Mouse (Mus musculus): ENCODE results near the gene Arl3. TPM values are rescaled to one million over a fixed set of nuclear protein-coding genes. Genes with fewer than 3 reads are reported as not detected.

Gene Arl3
- total and polyA plus RNA-seq, 2 experiments from 2014 or later = 98.1 to 202 TPM

DNA sequence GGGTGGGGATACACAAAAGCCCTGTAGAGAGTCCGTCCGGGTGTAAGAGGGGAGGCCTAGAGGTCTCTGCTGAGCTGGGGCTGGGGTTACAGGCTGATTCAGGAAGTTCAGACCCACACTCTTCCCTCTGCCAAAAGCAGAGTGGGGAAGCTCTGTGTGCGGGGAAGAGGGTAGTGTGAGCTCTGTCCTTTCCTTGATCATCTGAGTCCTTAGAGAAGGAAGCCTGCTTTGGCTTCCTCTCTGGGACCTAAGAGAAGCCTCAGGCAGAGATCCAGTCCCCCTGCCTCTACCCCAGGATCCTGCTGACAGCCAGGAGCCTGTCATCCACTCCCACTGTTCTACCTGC lies 66.7 kb downstream of the Arl3 start:
- Histone ChIP-seq H3K9me3 (ENCODE audit: low read length) (no peaks in the 10 kb centered on the region), H3K9ac (no peak overlapping the region), H3K36me3 (ENCODE audit: insufficient read depth) (peaks cover 18% of the 10 kb centered on the region; the same call in 1 of the 2 replicates), H3K4me2 (ENCODE audit: low read depth) (peak overlapping the region; percentile 93), H3K4me1 (ENCODE audit: insufficient read depth) (peaks cover 41% of the 10 kb centered on the region), H3K27me3 (ENCODE audit: insufficient read depth, low read length) (no peaks in the 10 kb centered on the region), H3K27ac (ENCODE audit: low read depth, low read length) (no peak overlapping the region), H3K4me3 (ENCODE audit: low read depth, low read length) (peak overlapping the region; percentile 9; the same call in 1 of the 2 replicates)
- TF ChIP-seq CTCF (IDR thresholded peaks at IDR 0.05; ENCODE audit: low read depth) = no peak
- 25% methylated on average over 3 of the region's 3 CpGs for WGBS
- no peak for DNase-seq
- ATAC-seq = no peak

DNA sequence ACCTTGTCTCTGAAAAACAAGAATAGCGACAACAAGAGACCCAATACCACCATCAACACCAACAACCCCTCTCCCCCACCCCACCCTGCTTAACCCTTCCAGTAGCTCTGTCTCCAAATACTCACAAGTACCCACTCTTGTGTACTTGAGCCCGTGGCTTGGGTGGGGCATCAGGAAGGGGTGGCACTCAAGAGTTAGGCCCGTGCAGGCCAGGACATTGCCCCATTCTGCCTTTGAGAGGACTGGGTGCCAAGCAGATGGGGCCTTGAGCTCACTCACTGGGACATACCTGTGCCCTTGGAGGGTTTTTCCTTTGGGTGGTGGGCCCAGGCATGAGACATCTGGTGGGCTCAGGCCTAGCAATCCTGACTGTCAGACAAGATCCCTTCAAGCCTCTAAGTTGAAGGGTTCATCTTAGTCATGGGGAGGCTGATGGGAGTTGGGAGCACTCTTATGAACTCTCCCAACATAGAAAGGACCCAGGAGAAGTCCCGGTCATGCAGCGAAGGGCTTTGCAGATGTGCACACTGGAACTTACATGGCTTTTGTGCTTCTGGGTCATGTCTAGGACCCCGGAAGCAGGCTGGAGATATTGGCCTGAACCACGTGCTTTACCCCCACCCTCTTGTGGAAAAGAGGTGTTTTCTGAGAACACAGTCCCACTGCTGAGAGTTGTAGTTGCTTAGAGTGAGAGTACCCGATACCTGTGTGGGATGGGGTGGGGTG lies 67.2 kb downstream of the Arl3 start:
- H3K4me1 ChIP-seq (ENCODE audit: insufficient read depth) = peaks cover 41% of the 10 kb centered on the region
- H3K4me3 ChIP-seq (ENCODE audit: low read depth, low read length) = 0 out of 2 replicates have a peak overlapping the region, but pooled peaks have one; percentile 9
- H3K4me2 ChIP-seq (ENCODE audit: low read depth) = peak overlapping the region; percentile 93
- ATAC-seq = no peak
- DNase-seq = no peak
- H3K27me3 ChIP-seq (ENCODE audit: insufficient read depth, low read length) = no peaks in the 10 kb centered on the region
- WGBS = 70% methylated on average over 8 of the region's 8 CpGs
- no peak overlapping the region for H3K27ac ChIP-seq (ENCODE audit: low read depth, low read length)
- 0 out of 2 replicates have a peak overlapping the region, but pooled peaks have one; percentile 25 for H3K9ac ChIP-seq
- no peaks in the 10 kb centered on the region for H3K9me3 ChIP-seq (ENCODE audit: low read length)
- no peak for TF ChIP-seq CTCF (IDR thresholded peaks at IDR 0.05; ENCODE audit: low read depth)
- H3K36me3 ChIP-seq (ENCODE audit: insufficient read depth) = peaks cover 18% of the 10 kb centered on the region; the same call in 1 of the 2 replicates

DNA sequence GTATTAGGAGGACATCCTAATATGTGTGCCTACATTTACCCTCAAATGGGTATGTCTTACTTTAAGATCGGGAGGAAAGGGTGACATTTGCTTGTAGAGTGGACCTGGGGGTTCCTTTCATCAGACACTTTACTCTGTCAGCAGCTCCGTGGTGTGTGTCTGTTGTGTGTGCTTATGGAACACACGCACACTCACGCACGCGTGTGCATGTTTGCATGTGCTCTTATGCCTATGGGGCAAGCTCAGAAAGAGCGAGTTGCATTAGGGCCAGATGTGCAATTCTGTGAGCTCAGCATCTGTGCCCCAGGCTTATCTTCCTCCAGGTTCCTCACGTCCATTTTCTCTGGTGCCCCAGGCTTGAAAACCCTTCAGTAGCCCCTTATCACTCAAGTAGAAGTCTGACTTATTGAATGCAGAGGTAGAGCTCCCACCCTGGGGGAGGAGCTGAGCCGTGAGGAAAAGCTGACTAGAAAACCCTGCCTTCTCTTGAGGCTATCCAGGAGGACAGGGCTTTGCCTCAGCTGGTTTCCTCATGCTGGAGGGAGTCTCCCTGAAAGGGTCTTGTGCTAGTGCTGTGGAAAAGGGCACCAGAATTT lies 68.1 kb downstream of the Arl3 start:
- peak overlapping the region; percentile 100; the same call in 1 of the 2 replicates for H3K27ac ChIP-seq (ENCODE audit: low read depth, low read length)
- no peaks in the 10 kb centered on the region for H3K27me3 ChIP-seq (ENCODE audit: insufficient read depth, low read length)
- H3K36me3 ChIP-seq (ENCODE audit: insufficient read depth) = peaks cover 13% of the 10 kb centered on the region; the same call in 1 of the 2 replicates
- peak overlapping the region; percentile 96 for H3K4me3 ChIP-seq (ENCODE audit: low read depth, low read length)
- 54% methylated on average over 9 of the region's 9 CpGs for WGBS
- DNase-seq = no peak
- H3K9me3 ChIP-seq (ENCODE audit: low read length) = no peaks in the 10 kb centered on the region
- no peak for TF ChIP-seq CTCF (IDR thresholded peaks at IDR 0.05; ENCODE audit: low read depth)
- peak overlapping the region; percentile 97 for H3K9ac ChIP-seq
- peaks cover 41% of the 10 kb centered on the region for H3K4me1 ChIP-seq (ENCODE audit: insufficient read depth)
- H3K4me2 ChIP-seq (ENCODE audit: low read depth) = peak overlapping the region; percentile 93
- ATAC-seq = no peak

DNA sequence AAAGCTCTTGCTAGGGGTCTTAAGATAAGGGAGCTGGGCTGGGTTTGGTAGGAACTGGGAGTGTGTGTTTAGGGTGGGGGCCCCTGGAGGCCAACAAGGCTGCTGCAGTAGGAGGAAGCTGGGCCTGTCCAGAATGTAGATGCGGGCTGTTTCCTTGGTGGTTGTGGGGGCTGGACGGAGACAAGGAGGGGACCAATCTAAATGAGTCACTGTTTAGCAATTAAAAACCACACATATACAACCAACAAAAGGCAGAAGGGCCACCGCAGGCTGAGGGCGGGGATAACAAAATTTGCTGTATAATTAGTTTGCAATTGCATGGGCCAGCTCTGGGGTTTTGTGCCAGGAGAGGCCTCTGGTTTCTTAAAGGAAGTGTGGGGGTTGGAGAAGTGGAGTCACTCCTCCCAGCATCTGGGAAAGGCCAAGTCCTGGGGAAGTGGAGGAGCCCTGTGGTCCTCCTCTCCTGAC lies 68.9 kb downstream of the Arl3 start:
- peak overlapping the region; percentile 100 for H3K27ac ChIP-seq (ENCODE audit: low read depth, low read length)
- H3K9ac ChIP-seq = peak overlapping the region; percentile 97
- peaks cover 41% of the 10 kb centered on the region for H3K4me1 ChIP-seq (ENCODE audit: insufficient read depth)
- H3K4me3 ChIP-seq (ENCODE audit: low read depth, low read length) = peak overlapping the region; percentile 96
- no peaks in the 10 kb centered on the region for H3K9me3 ChIP-seq (ENCODE audit: low read length)
- H3K4me2 ChIP-seq (ENCODE audit: low read depth) = peak overlapping the region; percentile 93
- ATAC-seq (no peak), DNase-seq (no peak)
- peak; percentile 33 for TF ChIP-seq CTCF (IDR thresholded peaks at IDR 0.05; ENCODE audit: low read depth)
- peaks cover 13% of the 10 kb centered on the region; the same call in 1 of the 2 replicates for H3K36me3 ChIP-seq (ENCODE audit: insufficient read depth)
- no peaks in the 10 kb centered on the region for H3K27me3 ChIP-seq (ENCODE audit: insufficient read depth, low read length)
- 2% methylated on average over 4 of the region's 4 CpGs for WGBS

DNA sequence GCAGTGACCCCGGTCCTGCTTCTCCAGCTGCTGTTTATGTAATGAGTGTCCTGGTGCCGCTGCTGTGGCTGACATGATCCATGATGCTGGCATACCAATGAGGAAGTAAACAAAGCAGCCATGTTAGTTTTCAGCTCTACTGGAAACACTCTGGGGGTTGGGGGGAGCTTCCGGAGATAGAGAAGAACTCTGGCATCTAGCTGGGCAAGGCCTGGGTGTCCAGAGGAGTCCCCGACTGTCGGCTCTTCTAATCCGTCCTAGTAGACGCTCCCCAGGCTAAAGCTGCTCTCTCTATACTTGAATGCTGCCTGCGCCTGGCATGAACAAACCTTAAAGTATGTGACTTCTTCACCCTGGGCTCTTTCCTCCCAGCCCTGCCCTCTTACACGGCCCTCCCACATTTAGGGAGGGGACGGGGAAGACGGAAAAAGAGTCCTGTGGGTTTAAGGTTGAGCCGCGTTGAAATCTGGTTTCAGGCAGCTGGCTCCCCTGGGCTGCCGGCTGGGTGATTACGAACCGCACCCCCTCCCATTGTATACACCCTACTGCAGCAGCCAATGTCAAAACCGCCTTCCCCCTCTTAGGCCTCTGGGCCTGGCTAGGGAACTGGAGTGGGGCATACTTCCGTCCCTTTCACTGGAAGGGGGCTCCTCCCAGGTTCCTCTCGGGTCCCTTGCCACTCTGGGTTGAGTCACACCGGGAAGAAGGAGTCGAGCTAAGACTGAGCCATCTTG lies 69.5 kb downstream of the Arl3 start:
- whole genome bisulfite sequencing = under 1% methylated on average over 21 of the region's 21 CpGs
- TF ChIP-seq CTCF (IDR thresholded peaks at IDR 0.05; ENCODE audit: low read depth) = no peak
- Histone ChIP-seq H3K27me3 (ENCODE audit: insufficient read depth, low read length) (no peaks in the 10 kb centered on the region), H3K4me3 (ENCODE audit: low read depth, low read length) (peak overlapping the region; percentile 96), H3K9me3 (ENCODE audit: low read length) (no peaks in the 10 kb centered on the region), H3K4me2 (ENCODE audit: low read depth) (peak overlapping the region; percentile 93), H3K4me1 (ENCODE audit: insufficient read depth) (peaks cover 36% of the 10 kb centered on the region), H3K27ac (ENCODE audit: low read depth, low read length) (peak overlapping the region; percentile 100), H3K36me3 (ENCODE audit: insufficient read depth) (peaks cover 7% of the 10 kb centered on the region; the same call in 1 of the 2 replicates), H3K9ac (peak overlapping the region; percentile 97)
- ATAC-seq = no peak
- peak; percentile 57 for DNase-seq

DNA sequence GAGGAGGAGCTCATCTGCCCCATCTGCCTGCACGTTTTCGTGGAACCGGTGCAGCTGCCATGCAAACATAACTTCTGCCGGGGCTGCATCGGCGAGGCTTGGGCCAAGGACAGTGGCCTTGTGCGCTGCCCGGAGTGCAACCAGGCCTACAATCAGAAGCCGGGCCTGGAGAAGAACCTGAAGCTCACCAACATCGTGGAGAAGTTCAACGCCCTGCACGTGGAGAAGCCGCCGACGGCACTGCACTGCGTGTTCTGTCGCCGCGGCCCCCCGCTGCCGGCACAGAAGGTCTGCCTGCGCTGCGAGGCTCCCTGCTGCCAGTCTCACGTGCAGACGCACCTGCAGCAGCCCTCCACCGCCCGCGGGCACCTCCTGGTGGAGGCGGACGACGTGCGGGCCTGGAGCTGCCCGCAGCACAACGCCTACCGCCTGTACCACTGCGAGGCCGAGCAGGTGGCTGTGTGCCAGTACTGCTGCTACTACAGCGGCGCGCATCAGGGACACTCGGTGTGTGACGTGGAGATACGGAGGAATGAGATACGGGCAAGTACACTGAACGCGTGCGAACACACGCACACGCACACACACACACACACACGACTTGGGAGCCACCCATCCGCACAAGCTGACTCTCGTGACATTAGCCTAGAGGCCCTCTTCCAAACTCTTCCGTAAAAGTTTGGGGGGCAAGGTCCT lies 70.4 kb downstream of the Arl3 start:
- Histone ChIP-seq H3K9ac (peak overlapping the region; percentile 97), H3K4me1 (ENCODE audit: insufficient read depth) (peaks cover 36% of the 10 kb centered on the region), H3K4me3 (ENCODE audit: low read depth, low read length) (peak overlapping the region; percentile 96), H3K36me3 (ENCODE audit: insufficient read depth) (no peaks in the 10 kb centered on the region; the same call in 1 of the 2 replicates), H3K9me3 (ENCODE audit: low read length) (no peaks in the 10 kb centered on the region), H3K27ac (ENCODE audit: low read depth, low read length) (peak overlapping the region; percentile 100), H3K27me3 (ENCODE audit: insufficient read depth, low read length) (no peaks in the 10 kb centered on the region), H3K4me2 (ENCODE audit: low read depth) (peak overlapping the region; percentile 93)
- peak; percentile 73 for TF ChIP-seq CTCF (IDR thresholded peaks at IDR 0.05; ENCODE audit: low read depth)
- DNase-seq (peak; percentile 82), ATAC-seq (peak; percentile 2)
- WGBS = 2% methylated on average over 53 of the region's 53 CpGs

Measured in forebrain, postnatal 0 days (tissue).